Mouse (Mus musculus): Measurements from ENCODE around the gene Efcab9. TPM values are rescaled to one million over a fixed set of nuclear protein-coding genes. Genes with fewer than 3 reads are reported as not detected.

Gene Efcab9
- polyA plus RNA-seq, 1 experiment from 2014 or later = not detected

Other genes with a start within 250 kb of the Efcab9 start
- 2,173 and 2,648 TPM in 2 replicates for gene Hba-a1, start 248.6 kb downstream of the Efcab9 start, polyA plus RNA-seq (2015; fragmentation: Nextera tagmentation; extraction: Ambion mirVana)
- 3.3 and 4.1 TPM in 2 replicates for gene Hbq1b, start 245.1 kb downstream of the Efcab9 start, polyA plus RNA-seq (2015; fragmentation: Nextera tagmentation; extraction: Ambion mirVana)
- 5,488 and 6,869 TPM in 2 replicates for gene Hba-a2, start 235.6 kb downstream of the Efcab9 start, polyA plus RNA-seq (2015; fragmentation: Nextera tagmentation; extraction: Ambion mirVana)
- 1.3 and 1.9 TPM in 2 replicates for gene Hbq1a, start 232.0 kb downstream of the Efcab9 start, polyA plus RNA-seq (2015; fragmentation: Nextera tagmentation; extraction: Ambion mirVana)
- 16.2 and 22.4 TPM in 2 replicates for gene Sh3pxd2b, start 184.3 kb downstream of the Efcab9 start, polyA plus RNA-seq (2015; fragmentation: Nextera tagmentation; extraction: Ambion mirVana)
- 60.2 and 72.1 TPM in 2 replicates for gene Ubtd2, start 76.7 kb downstream of the Efcab9 start, polyA plus RNA-seq (2015; fragmentation: Nextera tagmentation; extraction: Ambion mirVana)
- gene Stk10, start 1.2 kb upstream of the Efcab9 start, polyA plus RNA-seq (2015; fragmentation: Nextera tagmentation; extraction: Ambion mirVana) = 2.1 and 2.8 TPM in 2 replicates
- 125 and 137 TPM in 2 replicates for gene Fbxw11, start 110.6 kb upstream of the Efcab9 start, polyA plus RNA-seq (2015; fragmentation: Nextera tagmentation; extraction: Ambion mirVana)